Mouse (Mus musculus): Measurements from ENCODE around the gene Luzp1. TPM values are rescaled to one million over a fixed set of nuclear protein-coding genes. Genes with fewer than 3 reads are reported as not detected.

The Luzp1 gene
- polyA plus RNA-seq (2014; fragmentation: Illumina TruSeq; extraction: RNeasy Lipid Tissue Mini Kit (QIAGEN cat#74804)): 47.8 TPM

GRCm38 (mm10) chr4:136469371-136469903, at the start of gene Luzp1:
Luzp1 (plus strand) TSS chr4:136469761.

DNA sequence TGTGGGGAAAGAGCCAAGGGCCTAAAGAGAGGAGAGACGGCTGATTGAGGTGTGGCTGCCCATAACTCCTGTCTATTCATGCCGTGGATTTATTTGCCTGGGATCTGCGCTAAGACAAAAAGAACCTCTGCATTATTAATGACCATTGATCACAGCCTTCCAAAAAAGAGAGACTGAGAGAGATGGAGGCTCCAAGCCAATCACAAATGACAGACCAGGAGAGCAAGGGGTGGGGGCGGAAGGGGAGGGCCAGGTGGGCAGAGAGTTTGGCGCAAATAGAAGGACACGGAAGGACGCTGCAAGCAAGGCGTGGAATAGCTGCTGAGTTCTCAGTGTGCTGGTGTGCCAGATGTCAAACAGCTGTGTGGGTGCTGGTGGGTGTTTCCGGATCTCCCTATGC, 46.3 kb upstream of the Luzp1 start, which contains the start of gene Htr1d:
TSS of gene Htr1d (plus strand) at position 301 of the 400 bp plus-strand sequence.

GRCm38 (mm10) chr4:136462086-136462838, 7.3 kb upstream of the Luzp1 start, which contains the start of gene 6030445D17Rik:
6030445D17Rik (plus strand) TSS chr4:136462250.

GRCm38 (mm10) chr4:136602568-136602967, 133.0 kb downstream of the Luzp1 start, which contains the start of gene Kdm1a:
Kdm1a (minus strand) TSS chr4:136602723.

Other genes starting within 250 kb of the Luzp1 start
- gene Tcea3, start 222.0 kb upstream of the Luzp1 start, polyA plus RNA-seq (2014; fragmentation: Illumina TruSeq; extraction: RNeasy Lipid Tissue Mini Kit (QIAGEN cat#74804)): 3.6 TPM
- 13.8 TPM for gene Zfp46, start 185.1 kb upstream of the Luzp1 start, polyA plus RNA-seq (2014; fragmentation: Illumina TruSeq; extraction: RNeasy Lipid Tissue Mini Kit (QIAGEN cat#74804))
- gene Hnrnpr, start 158.8 kb upstream of the Luzp1 start, polyA plus RNA-seq (2014; fragmentation: Illumina TruSeq; extraction: RNeasy Lipid Tissue Mini Kit (QIAGEN cat#74804)): 278 TPM
- 0.94 TPM for gene Htr1d, start 46.2 kb upstream of the Luzp1 start, polyA plus RNA-seq (2014; fragmentation: Illumina TruSeq; extraction: RNeasy Lipid Tissue Mini Kit (QIAGEN cat#74804))
- gene 6030445D17Rik, start 7.5 kb upstream of the Luzp1 start, polyA plus RNA-seq (2014; fragmentation: Illumina TruSeq; extraction: RNeasy Lipid Tissue Mini Kit (QIAGEN cat#74804)): not detected
- 186 TPM for gene Kdm1a, start 133.0 kb downstream of the Luzp1 start, polyA plus RNA-seq (2014; fragmentation: Illumina TruSeq; extraction: RNeasy Lipid Tissue Mini Kit (QIAGEN cat#74804))
- not detected for gene Tex46, start 140.7 kb downstream of the Luzp1 start, polyA plus RNA-seq (2014; fragmentation: Illumina TruSeq; extraction: RNeasy Lipid Tissue Mini Kit (QIAGEN cat#74804))
- gene Lactbl1, start 152.9 kb downstream of the Luzp1 start, polyA plus RNA-seq (2014; fragmentation: Illumina TruSeq; extraction: RNeasy Lipid Tissue Mini Kit (QIAGEN cat#74804)): not detected